Mouse (Mus musculus): ENCODE data around the gene Cuedc1.

DNA sequence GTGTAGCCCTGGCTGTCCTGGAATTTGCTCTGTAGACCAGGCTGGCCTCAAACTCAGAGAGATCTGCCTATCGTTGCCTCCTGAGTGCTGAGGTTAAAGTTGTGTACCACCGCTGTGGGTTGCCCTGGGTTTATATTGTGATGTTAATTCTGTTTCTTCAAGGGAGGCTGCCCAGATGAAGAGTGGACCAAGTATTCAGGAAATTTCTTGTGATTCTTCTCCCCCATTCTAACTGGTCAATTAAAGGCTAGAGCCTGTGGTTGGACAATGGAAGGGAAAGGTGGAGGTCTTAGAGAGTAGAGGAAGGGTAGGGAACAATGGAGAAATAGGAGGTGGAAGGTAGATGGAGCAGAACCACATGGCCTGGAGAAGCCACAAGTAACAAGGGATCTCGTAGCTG lies 72.7 kb downstream of the Cuedc1 start:
- no peak for TF ChIP-seq CTCF (IDR thresholded peaks at IDR 0.05; ENCODE audit: low read depth)
- no peak for TF ChIP-seq EP300 (IDR thresholded peaks at IDR 0.05; ENCODE audit: low read depth)
